Mouse (Mus musculus) E14TG2a.4 (cell line): ENCODE data around the gene Zfhx2.

Source experiments
- CTCF ChIP-seq: conservative IDR thresholded peaks from 2 replicates; pipeline ENCODE4 v1.5.1; 2014; ENCODE audit warnings: low read length
- NANOG ChIP-seq: IDR thresholded peaks from 2 replicates; pipeline ENCODE4 v1.6.1; 2014; ENCODE audit warnings: borderline replicate concordance, low read length, mixed read lengths
- POU5F1 ChIP-seq: IDR thresholded peaks from 2 replicates; pipeline ENCODE4 v1.6.1; 2014; ENCODE audit warnings: low read length, borderline replicate concordance

DNA sequence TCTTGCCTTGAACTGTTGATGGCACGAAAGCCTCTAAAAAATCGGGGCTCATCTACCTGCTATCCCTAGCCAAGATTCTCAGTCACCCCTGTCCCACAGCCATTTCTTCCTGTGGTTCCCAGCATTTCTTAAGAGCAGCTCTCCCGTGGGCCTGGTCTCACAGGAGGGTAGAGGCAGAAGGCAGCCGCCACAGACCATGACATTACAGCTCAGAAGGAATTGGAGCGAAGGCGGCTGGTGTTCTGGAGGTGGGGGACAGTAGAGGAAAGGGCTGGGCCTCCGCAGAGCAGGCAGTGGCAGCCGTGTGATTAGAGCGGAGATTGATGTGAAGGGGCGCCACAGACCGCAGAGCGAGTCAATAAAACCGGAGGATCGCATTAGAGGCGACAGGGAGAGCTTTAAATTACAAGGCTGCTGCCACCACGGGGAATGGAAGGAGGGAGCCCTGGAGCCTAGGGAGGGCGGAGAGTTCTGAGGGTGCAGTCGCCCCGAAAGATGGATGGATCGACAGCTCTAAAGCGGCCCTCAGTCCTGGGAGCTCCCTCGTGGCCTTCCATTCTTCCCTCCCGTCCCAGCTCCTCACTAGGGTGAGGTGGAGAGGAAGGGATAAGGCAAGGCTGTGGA, 13.6 kb downstream of the Zfhx2 start:
- TF ChIP-seq CTCF (no peak), POU5F1 (no peak), NANOG (no peak)
